ENCODE assay signal across 9 mouse cellular contexts in genomic region chr14:30352951-30353270, GRCm38 (mm10).
DNase-seq lines count a peak whose midpoint lies in the region; ATAC-seq lines count a peak whose summit lies in the region.
"Had no signal": no experiment of that assay in that cellular context is flagged by ENCODE, and none has a peak within 500 bp of the region (broad histone marks: within the 10 kb centered on the region; RNA-seq: fewer than 3 reads in every experiment).

No protein-coding gene starts in this region.

- intact Hi-C loops in gastrocnemius, postnatal 14 days (cut with DNase I; ENCODE audit: low total_unique reads), result no loop called here

- H3K27ac ChIP-seq in kidney, embryonic 16.5 days (ENCODE audit: low read length), result no peak overlapping the region
- H3K27ac ChIP-seq in embryonic facial prominence, embryonic 11.5 days (replicated peaks; ENCODE audit: low read depth, low read length), result no peak overlapping the region
- no peak overlapping the region for H3K27ac ChIP-seq in hindbrain, embryonic 12.5 days
- H3K27ac ChIP-seq in midbrain, embryonic 13.5 days, result no peak overlapping the region

- WGBS in kidney, embryonic 16.5 days, result 1% methylated on average over 10 of the region's 10 CpGs
- 2% methylated on average over 10 of the region's 10 CpGs for WGBS in embryonic facial prominence, embryonic 11.5 days
- 0% methylated on average over 10 of the region's 10 CpGs for WGBS in hindbrain, embryonic 12.5 days
- under 1% methylated on average over 10 of the region's 10 CpGs for WGBS in midbrain, embryonic 13.5 days

- H3K4me3 ChIP-seq in kidney, embryonic 16.5 days (ENCODE audit: low read length), result peak overlapping the region; percentile 67
- H3K4me3 ChIP-seq in embryonic facial prominence, embryonic 11.5 days (ENCODE audit: low read depth, low read length), result peak overlapping the region; percentile 56
- H3K4me3 ChIP-seq in hindbrain, embryonic 12.5 days, result peak overlapping the region; percentile 62
- H3K4me3 ChIP-seq in midbrain, embryonic 13.5 days (replicated peaks), result peak overlapping the region; percentile 64

- no peak for DNase-seq in kidney, adult 18-20 months
- no peak for DNase-seq in embryonic facial prominence, embryonic 11.5 days (ENCODE audit: low spot score)
- DNase-seq in gastrocnemius, postnatal 14 days, result no peak
- no peak for DNase-seq in layer of hippocampus, adult 9-11 months
- no peak for DNase-seq in frontal cortex, postnatal 36 days (ENCODE audit: low spot score in 2 of 2)

- no peaks in the 10 kb centered on the region for H3K9me3 ChIP-seq in kidney, embryonic 16.5 days (ENCODE audit: low read length)
- H3K9me3 ChIP-seq in embryonic facial prominence, embryonic 11.5 days (replicated peaks; ENCODE audit: control insufficient read depth, low read length), result no peaks in the 10 kb centered on the region
- no peaks in the 10 kb centered on the region for H3K9me3 ChIP-seq in hindbrain, embryonic 12.5 days (replicated peaks)
- no peaks in the 10 kb centered on the region for H3K9me3 ChIP-seq in midbrain, embryonic 13.5 days

- no peak for ATAC-seq in kidney, embryonic 16.5 days (ENCODE audit: low FRiP score, low TSS enrichment)
- ATAC-seq in embryonic facial prominence, embryonic 11.5 days (replicated peaks; ENCODE audit: insufficient number of reproducible peaks, low FRiP score, low TSS enrichment, low read depth), result no peak
- ATAC-seq in hindbrain, embryonic 12.5 days (ENCODE audit: low FRiP score), result 0 out of 2 replicates have a peak, but pooled peaks have one; percentile 55
- ATAC-seq in midbrain, embryonic 13.5 days, result peak; percentile 50
- ATAC-seq: inflammation-experienced regulatory T-cells, adult 6 months had no signal

- peak overlapping the region; percentile 96 for H3K4me2 ChIP-seq in kidney, embryonic 16.5 days (replicated peaks; ENCODE audit: low read depth, low read length)
- H3K4me2 ChIP-seq in embryonic facial prominence, embryonic 11.5 days (ENCODE audit: low read depth, low read length), result peak overlapping the region; percentile 94
- H3K4me2 ChIP-seq in hindbrain, embryonic 12.5 days (replicated peaks), result peak overlapping the region; percentile 73
- H3K4me2 ChIP-seq in midbrain, embryonic 13.5 days (replicated peaks), result peak overlapping the region; percentile 85

- H3K27me3 ChIP-seq in kidney, embryonic 16.5 days (ENCODE audit: insufficient read depth, low read length), result peaks cover 16% of the 10 kb centered on the region
- H3K27me3 ChIP-seq in embryonic facial prominence, embryonic 11.5 days (ENCODE audit: control insufficient read depth, insufficient read depth, low read length), result peaks cover 3% of the 10 kb centered on the region; the same call in 1 of the 2 replicates
- H3K27me3 ChIP-seq in hindbrain, embryonic 12.5 days, result peaks cover 37% of the 10 kb centered on the region
- peaks cover 24% of the 10 kb centered on the region for H3K27me3 ChIP-seq in midbrain, embryonic 13.5 days

- H3K9ac ChIP-seq in kidney, embryonic 16.5 days (replicated peaks; ENCODE audit: low read length), result peak overlapping the region; percentile 88
- H3K9ac ChIP-seq in embryonic facial prominence, embryonic 11.5 days (replicated peaks; ENCODE audit: low read length), result no peak overlapping the region; the same call in 1 of the 2 replicates
- H3K9ac ChIP-seq in hindbrain, embryonic 12.5 days, result peak overlapping the region; percentile 53
- H3K9ac ChIP-seq in midbrain, embryonic 13.5 days (replicated peaks), result peak overlapping the region; percentile 78

- no peaks in the 10 kb centered on the region for H3K36me3 ChIP-seq in kidney, embryonic 16.5 days (ENCODE audit: insufficient read depth, low read length)
- H3K36me3 ChIP-seq in embryonic facial prominence, embryonic 11.5 days (replicated peaks; ENCODE audit: control insufficient read depth, insufficient read depth, low read depth, low read length), result no peaks in the 10 kb centered on the region
- H3K36me3 ChIP-seq in hindbrain, embryonic 12.5 days, result no peaks in the 10 kb centered on the region
- H3K36me3 ChIP-seq in midbrain, embryonic 13.5 days, result no peaks in the 10 kb centered on the region

- peaks cover 20% of the 10 kb centered on the region for H3K4me1 ChIP-seq in kidney, embryonic 16.5 days (ENCODE audit: insufficient read depth, low read length)
- H3K4me1 ChIP-seq in embryonic facial prominence, embryonic 11.5 days (ENCODE audit: control insufficient read depth, insufficient read depth, low read length), result no peaks in the 10 kb centered on the region
- peaks cover 9% of the 10 kb centered on the region for H3K4me1 ChIP-seq in hindbrain, embryonic 12.5 days
- H3K4me1 ChIP-seq in midbrain, embryonic 13.5 days (replicated peaks), result peaks cover 26% of the 10 kb centered on the region

Comparison
In these comparisons a context has a peak if more than half of its experiments do, and no peak if none do; other contexts are left out.
1. ATAC-seq: peak in hindbrain, embryonic 12.5 days (single experiment) and midbrain, embryonic 13.5 days (single experiment); none in kidney, embryonic 16.5 days (single experiment) and embryonic facial prominence, embryonic 11.5 days (single experiment).
2. Peak in every context shown above with its lines, with median percentiles within 50 percentile points of each other: H3K4me2 ChIP-seq and H3K4me3 ChIP-seq.